Mouse (Mus musculus): Measurements from ENCODE around the gene Nrl. TPM values are rescaled to one million over a fixed set of nuclear protein-coding genes. Genes with fewer than 3 reads are reported as not detected.

The Nrl gene
- total and polyA plus RNA-seq, 3 experiments: 0.13 to 0.86 TPM; not detected in 1

GRCm38 (mm10) chr14:55511037-55511436 is 13.7 kb downstream of the Nrl start:
- Histone ChIP-seq H3K79me2 (replicated peaks; ENCODE audit: control insufficient read depth, extremely low read depth, insufficient read depth, poor library complexity, severe bottlenecking) (no peaks in the 10 kb centered on the region), H3K4me3 (replicated peaks in 1 of 3; ENCODE audit: low read depth in 2 of 3, low read length in 2 of 3, poor library complexity in 1 of 3) (no peak overlapping the region), H3K9ac (ENCODE audit: insufficient read depth, low read depth) (no peak overlapping the region), H3K4me1 (ENCODE audit: control insufficient read depth in 1 of 2, insufficient read depth in 2 of 2) (peaks cover 8 to 32% of the 10 kb centered on the region in 2 experiments), H3K27ac (ENCODE audit: insufficient read depth, low read depth) (no peak overlapping the region), H3K9me3 (replicated peaks; ENCODE audit: low read length) (no peaks in the 10 kb centered on the region), H3K4me2 (ENCODE audit: insufficient read depth, low read depth, poor library complexity, severe bottlenecking) (no peak overlapping the region), H3K27me3 (replicated peaks) (peaks cover 31% of the 10 kb centered on the region), H3K36me3 (replicated peaks in 1 of 2; ENCODE audit: control insufficient read depth in 1 of 2, insufficient read depth in 1 of 2, low read length in 1 of 2) (peaks cover 0 to 3% of the 10 kb centered on the region in 2 experiments)
- dilution Hi-C loops (cut with MboI; ENCODE audit: extremely low pct_ligation_motif_present, extremely low pct_unique_long_range_greater_than_20kb, low sequenced_read_pairs) (no loop called here), in situ Hi-C loops (cut with MboI; ENCODE audit: low pct_ligation_motif_present, low pct_unique_long_range_greater_than_20kb, low sequenced_read_pairs) (no loop called here)
- DNase-seq (ENCODE audit: extremely low read depth): no peak
- TF ChIP-seq CHD1 (IDR thresholded peaks at IDR 0.05; ENCODE audit: low read depth, low read length) (no peak), ETS1 (conservative IDR thresholded peaks at IDR 0.05; ENCODE audit: low read depth, low read length) (no peak), SMC3 (IDR thresholded peaks at IDR 0.05; ENCODE audit: low read depth, low read length) (no peak), HCFC1 (IDR thresholded peaks at IDR 0.05; ENCODE audit: low read depth, low read length) (no peak)

DNA sequence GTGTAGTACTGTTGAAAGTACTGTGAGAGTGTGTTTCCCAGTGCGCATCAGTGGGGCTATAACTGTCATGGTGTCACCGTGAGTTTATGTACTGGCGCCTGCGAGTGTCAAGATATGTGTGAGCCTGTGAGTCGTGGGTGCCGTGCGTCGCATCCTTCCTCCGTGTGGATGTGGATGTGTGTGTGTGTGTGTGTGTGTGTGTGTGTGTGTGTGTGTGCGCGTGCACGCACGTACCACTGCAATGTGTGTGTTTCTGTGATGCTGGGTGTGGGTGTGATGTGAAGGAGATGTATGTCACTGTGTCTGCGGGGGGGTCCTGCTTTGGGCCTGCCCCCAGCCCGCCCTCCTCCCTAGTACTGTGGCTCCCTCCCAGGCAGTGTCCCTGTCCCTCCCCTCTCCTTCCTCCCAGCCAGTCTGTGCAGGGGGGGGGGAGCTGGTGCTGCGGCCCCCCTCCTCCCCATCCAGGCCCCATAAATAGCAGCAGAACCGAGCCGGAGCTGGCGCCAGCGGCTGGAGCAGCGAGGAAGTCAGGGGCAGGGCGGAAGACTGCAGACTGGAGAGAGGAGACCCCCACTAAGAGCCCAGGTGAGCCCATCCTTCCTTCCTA is 14.6 kb downstream of the Nrl start, which contains the start of gene Cpne6:
TSS of gene Cpne6 (plus strand) at position 321 of the 607 bp plus-strand sequence.
- in situ Hi-C loops (cut with MboI; ENCODE audit: low pct_ligation_motif_present, low pct_unique_long_range_greater_than_20kb, low sequenced_read_pairs) (no loop called here), dilution Hi-C loops (cut with MboI; ENCODE audit: extremely low pct_ligation_motif_present, extremely low pct_unique_long_range_greater_than_20kb, low sequenced_read_pairs) (no loop called here)
- DNase-seq (ENCODE audit: extremely low read depth): no peak
- H3K4me3 ChIP-seq (replicated peaks in 1 of 3; ENCODE audit: low read depth in 2 of 3, low read length in 2 of 3, poor library complexity in 1 of 3): no peak within 1 kb of the TSS
- no peak for TF ChIP-seq ZMIZ1 (IDR thresholded peaks at IDR 0.05; ENCODE audit: low read depth, low read length)
- no peak for TF ChIP-seq CHD2 (IDR thresholded peaks at IDR 0.05; ENCODE audit: low read length)
- no peak for TF ChIP-seq ETS1 (conservative IDR thresholded peaks at IDR 0.05; ENCODE audit: low read depth, low read length)
- TF ChIP-seq PAX5 (IDR thresholded peaks at IDR 0.05; ENCODE audit: low read length): no peak
- TF ChIP-seq GABPA (IDR thresholded peaks at IDR 0.05; ENCODE audit: insufficient replicate concordance, low read depth, low read length): no peak
- no peak for TF ChIP-seq MXI1 (IDR thresholded peaks at IDR 0.05; ENCODE audit: low read depth, low read length)
- no peak for TF ChIP-seq CTCF (conservative IDR thresholded peaks at IDR 0.05 in 1 of 2, IDR thresholded peaks at IDR 0.05 in 1 of 2; ENCODE audit: low read depth in 2 of 2, low read length in 2 of 2)
- TF ChIP-seq JUN (IDR thresholded peaks at IDR 0.05; ENCODE audit: insufficient read depth, low read depth, low read length): no peak
- TF ChIP-seq KAT2A (IDR thresholded peaks at IDR 0.05; ENCODE audit: insufficient replicate concordance, low read length): no peak
- no peak for TF ChIP-seq MEF2A (IDR thresholded peaks at IDR 0.05; ENCODE audit: borderline replicate concordance, low read depth, low read length)
- TF ChIP-seq UBTF (IDR thresholded peaks at IDR 0.05; ENCODE audit: low read depth, low read length): no peak
- TF ChIP-seq JUND (conservative IDR thresholded peaks at IDR 0.05; ENCODE audit: low read depth, low read length): no peak
- no peak for TF ChIP-seq SMC3 (IDR thresholded peaks at IDR 0.05; ENCODE audit: low read depth, low read length)
- no peak for TF ChIP-seq SIN3A (IDR thresholded peaks at IDR 0.05; ENCODE audit: low read length)
- TF ChIP-seq EP300 (IDR thresholded peaks at IDR 0.05; ENCODE audit: low read length): no peak
- no peaks in the 10 kb centered on the region for H3K9me3 ChIP-seq (replicated peaks; ENCODE audit: low read length)
- H3K4me1 ChIP-seq (ENCODE audit: control insufficient read depth in 1 of 2, insufficient read depth in 2 of 2): peaks cover 11 to 40% of the 10 kb centered on the region in 2 experiments
- H3K9ac ChIP-seq (ENCODE audit: insufficient read depth, low read depth): no peak within 1 kb of the TSS
- no peak within 1 kb of the TSS for H3K4me2 ChIP-seq (ENCODE audit: insufficient read depth, low read depth, poor library complexity, severe bottlenecking)
- peaks cover 24% of the 10 kb centered on the region for H3K27me3 ChIP-seq (replicated peaks)
- H3K36me3 ChIP-seq (replicated peaks in 1 of 2; ENCODE audit: control insufficient read depth in 1 of 2, insufficient read depth in 1 of 2, low read length in 1 of 2): peaks cover 0 to 3% of the 10 kb centered on the region in 2 experiments
- no peak within 1 kb of the TSS for H3K27ac ChIP-seq (ENCODE audit: insufficient read depth, low read depth)
- H3K79me2 ChIP-seq (replicated peaks; ENCODE audit: control insufficient read depth, extremely low read depth, insufficient read depth, poor library complexity, severe bottlenecking): no peaks in the 10 kb centered on the region
